Mouse (Mus musculus) c-Kit-positive CD71-positive TER-119-positive erythroid progenitor cells, embryonic 14.5 days (primary cell): Measurements from ENCODE around the gene Usp18.

Source experiments
- DNase-seq: peaks from one replicate; pipeline ENCODE4 v3.0.0-alpha.2; 2013; ENCODE audit warnings: low spot score

The Usp18 gene

GRCm38 (mm10) chr6:121245127-121246036, at the start of gene Usp18:
TSS of gene Usp18 (plus strand) at chr6:121245906.
- peak; percentile 83 for DNase-seq

- no peak for DNase-seq
These were observed 47.8 kb upstream of the Usp18 start for GRCm38 (mm10) chr6:121197807-121198365.

GRCm38 (mm10) chr6:121200458-121200857, 45.2 kb upstream of the Usp18 start:
- no peak for DNase-seq

- no peak for DNase-seq
These were observed 43.7 kb upstream of the Usp18 start for GRCm38 (mm10) chr6:121202026-121202425.

- DNase-seq, result no peak
These were observed 39.2 kb upstream of the Usp18 start for GRCm38 (mm10) chr6:121206481-121206880.

GRCm38 (mm10) chr6:121209584-121209983, 36.1 kb upstream of the Usp18 start:
- DNase-seq, result no peak

- DNase-seq, result no peak
These were observed 35.4 kb upstream of the Usp18 start, which contains the start of gene Tuba8 for GRCm38 (mm10) chr6:121210149-121210925. TSS of gene Tuba8 (plus strand) at chr6:121210696.

- DNase-seq, result no peak
These were observed 34.8 kb upstream of the Usp18 start for GRCm38 (mm10) chr6:121210926-121211289.

- no peak for DNase-seq
These were observed 34.0 kb upstream of the Usp18 start for GRCm38 (mm10) chr6:121211743-121212142.

GRCm38 (mm10) chr6:121212988-121213387, 32.7 kb upstream of the Usp18 start:
- DNase-seq, result no peak

- no peak for DNase-seq
These were observed 31.5 kb upstream of the Usp18 start for GRCm38 (mm10) chr6:121214221-121214620.

- DNase-seq, result no peak
These were observed 30.9 kb upstream of the Usp18 start for GRCm38 (mm10) chr6:121214667-121215330.

GRCm38 (mm10) chr6:121215336-121215735, 30.4 kb upstream of the Usp18 start:
- DNase-seq, result no peak

GRCm38 (mm10) chr6:121215896-121216295, 29.8 kb upstream of the Usp18 start:
- DNase-seq, result no peak

GRCm38 (mm10) chr6:121216589-121217255, 29.0 kb upstream of the Usp18 start:
- no peak for DNase-seq

GRCm38 (mm10) chr6:121218002-121218401, 27.7 kb upstream of the Usp18 start:
- no peak for DNase-seq

- DNase-seq, result no peak
These were observed 26.3 kb upstream of the Usp18 start for GRCm38 (mm10) chr6:121219406-121219805.

GRCm38 (mm10) chr6:121220181-121220580, 25.5 kb upstream of the Usp18 start:
- no peak for DNase-seq

GRCm38 (mm10) chr6:121221876-121222597, 23.7 kb upstream of the Usp18 start:
- DNase-seq, result no peak

GRCm38 (mm10) chr6:121223001-121223400, 22.7 kb upstream of the Usp18 start:
- no peak for DNase-seq

- no peak for DNase-seq
These were observed 21.6 kb upstream of the Usp18 start for GRCm38 (mm10) chr6:121224067-121224466.
